Mouse (Mus musculus) embryonic fibroblast, embryonic 13.5 days (primary cell): Measurements from ENCODE around the gene Aloxe3.

Source experiments
- CTCF ChIP-seq: IDR thresholded peaks from 2 replicates; pipeline ENCODE4 v1.5.1; 2011; ENCODE audit warnings: mild to moderate bottlenecking, control low read depth, low read length, moderate library complexity, borderline replicate concordance; ENCODE audit not compliant: insufficient read depth
- POLR2A ChIP-seq: IDR thresholded peaks from 2 replicates; pipeline ENCODE4 v1.6.1; 2011; ENCODE audit warnings: low read depth, mild to moderate bottlenecking, control low read depth, low read length, moderate library complexity

- TF ChIP-seq POLR2A, result no peak
- TF ChIP-seq CTCF, result no peak
Measured at GRCm38 (mm10) chr11:69111051-69111810, 14.5 kb upstream of the Aloxe3 start.
